Mouse (Mus musculus) embryo, embryonic 10 days (tissue): ENCODE results near the gene Vezt.

Source experiments
- DNase-seq: peaks from one replicate; pipeline ENCODE4 v3.0.0-alpha.2; 2015; ENCODE audit warnings: low spot score

Gene Vezt

GRCm38 (mm10) chr10:94037596-94037995, 2.0 kb upstream of the Vezt start:
- no peak for DNase-seq

GRCm38 (mm10) chr10:94037196-94037595, 1.6 kb upstream of the Vezt start:
- DNase-seq = no peak

GRCm38 (mm10) chr10:94036375-94036758, 750 bp upstream of the Vezt start:
- DNase-seq = peak; percentile 47

GRCm38 (mm10) chr10:94034876-94035657, 550 bp downstream of the Vezt start:
- peak; percentile 72 for DNase-seq

- no peak for DNase-seq
Measured at GRCm38 (mm10) chr10:94031164-94031563, 4.5 kb downstream of the Vezt start.

GRCm38 (mm10) chr10:94028493-94028892, 7.1 kb downstream of the Vezt start:
- DNase-seq = no peak

- DNase-seq = no peak
Measured at GRCm38 (mm10) chr10:94025079-94025478, 10.5 kb downstream of the Vezt start.

GRCm38 (mm10) chr10:94021059-94021458, 14.6 kb downstream of the Vezt start:
- DNase-seq = no peak

- no peak for DNase-seq
Measured at GRCm38 (mm10) chr10:94020587-94020986, 15.0 kb downstream of the Vezt start.

- DNase-seq = no peak
Measured at GRCm38 (mm10) chr10:94017455-94017854, 18.2 kb downstream of the Vezt start.

- DNase-seq = no peak
Measured at GRCm38 (mm10) chr10:94014200-94014599, 21.4 kb downstream of the Vezt start.

- DNase-seq = peak; percentile 88
Measured at GRCm38 (mm10) chr10:94013196-94013595, 22.4 kb downstream of the Vezt start.

GRCm38 (mm10) chr10:94011024-94011423, 24.6 kb downstream of the Vezt start:
- no peak for DNase-seq

- DNase-seq = no peak
Measured at GRCm38 (mm10) chr10:94009991-94010679, 25.5 kb downstream of the Vezt start.

GRCm38 (mm10) chr10:94008356-94008755, 27.3 kb downstream of the Vezt start:
- DNase-seq = no peak

GRCm38 (mm10) chr10:94000223-94000622, 35.4 kb downstream of the Vezt start:
- no peak for DNase-seq

- no peak for DNase-seq
Measured at GRCm38 (mm10) chr10:93999357-93999756, 36.3 kb downstream of the Vezt start.

GRCm38 (mm10) chr10:93995100-93995499, 40.5 kb downstream of the Vezt start:
- DNase-seq = no peak

GRCm38 (mm10) chr10:93994136-93994535, 41.5 kb downstream of the Vezt start:
- DNase-seq = no peak

GRCm38 (mm10) chr10:93985357-93985756, 50.3 kb downstream of the Vezt start:
- no peak for DNase-seq

- peak; percentile 42 for DNase-seq
Measured at GRCm38 (mm10) chr10:93969306-93969705, 66.3 kb downstream of the Vezt start.

GRCm38 (mm10) chr10:93967486-93967885, 68.1 kb downstream of the Vezt start:
- no peak for DNase-seq

- DNase-seq = no peak
Measured at GRCm38 (mm10) chr10:93954023-93954422, 81.6 kb downstream of the Vezt start.

- DNase-seq = no peak
Measured at GRCm38 (mm10) chr10:93953504-93953903, 82.1 kb downstream of the Vezt start.
